Mouse (Mus musculus): ENCODE data around the gene Kcne1. TPM values are rescaled to one million over a fixed set of nuclear protein-coding genes. Genes with fewer than 3 reads are reported as not detected.

Kcne1 gene
- polyA plus RNA-seq, 1 experiment: not detected

- WGBS: 42% methylated on average over 9 of the region's 9 CpGs
- DNase-seq (ENCODE audit: low read depth, low spot score): no peak
Measured at GRCm38 (mm10) chr16:92358734-92359133, 534 bp downstream of the Kcne1 start.

GRCm38 (mm10) chr16:92357566-92357965 lies 1.7 kb downstream of the Kcne1 start:
- 82% methylated on average over 10 of the region's 10 CpGs for WGBS
- no peak for DNase-seq (ENCODE audit: low read depth, low spot score)

- WGBS: 75% methylated on average over 9 of the region's 9 CpGs
- DNase-seq (ENCODE audit: low read depth, low spot score): no peak
Measured at GRCm38 (mm10) chr16:92357023-92357422, 2.2 kb downstream of the Kcne1 start.

GRCm38 (mm10) chr16:92355982-92356381 lies 3.3 kb downstream of the Kcne1 start:
- DNase-seq (ENCODE audit: low read depth, low spot score): no peak
- WGBS: 78% methylated on average over 11 of the region's 11 CpGs

GRCm38 (mm10) chr16:92355366-92355765 lies 3.9 kb downstream of the Kcne1 start:
- no peak for DNase-seq (ENCODE audit: low read depth, low spot score)
- WGBS: 61% methylated on average over 5 of the region's 5 CpGs

- 72% methylated on average over 2 of the region's 2 CpGs for WGBS
- no peak for DNase-seq (ENCODE audit: low read depth, low spot score)
Measured at GRCm38 (mm10) chr16:92353897-92354296, 5.4 kb downstream of the Kcne1 start.

- no peak for DNase-seq (ENCODE audit: low read depth, low spot score)
- WGBS: 88% methylated on average over 12 of the region's 12 CpGs
Measured at GRCm38 (mm10) chr16:92353295-92353694, 6.0 kb downstream of the Kcne1 start.

GRCm38 (mm10) chr16:92348941-92349340 lies 10.3 kb downstream of the Kcne1 start:
- 48% methylated on average over 12 of the region's 12 CpGs for WGBS
- no peak for DNase-seq (ENCODE audit: low read depth, low spot score)

GRCm38 (mm10) chr16:92346297-92346916 lies 12.9 kb downstream of the Kcne1 start:
- 81% methylated on average over 13 of the region's 13 CpGs for WGBS
- DNase-seq (ENCODE audit: low read depth, low spot score): no peak

GRCm38 (mm10) chr16:92345177-92345576 lies 14.1 kb downstream of the Kcne1 start:
- WGBS: 53% methylated on average over 11 of the region's 11 CpGs
- DNase-seq (ENCODE audit: low read depth, low spot score): no peak

- 24% methylated on average over 27 of the region's 27 CpGs for WGBS
- DNase-seq (ENCODE audit: low read depth, low spot score): peak; percentile 42
Measured at GRCm38 (mm10) chr16:92340612-92341511, 18.4 kb downstream of the Kcne1 start.

- WGBS: 5% methylated on average over 9 of the region's 9 CpGs
- peak; percentile 42 for DNase-seq (ENCODE audit: low read depth, low spot score)
Measured at GRCm38 (mm10) chr16:92336280-92336679, 23.0 kb downstream of the Kcne1 start.

GRCm38 (mm10) chr16:92334600-92334999 lies 24.7 kb downstream of the Kcne1 start:
- 58% methylated on average over 9 of the region's 9 CpGs for WGBS
- no peak for DNase-seq (ENCODE audit: low read depth, low spot score)

- 79% methylated on average over 5 of the region's 5 CpGs for WGBS
- no peak for DNase-seq (ENCODE audit: low read depth, low spot score)
Measured at GRCm38 (mm10) chr16:92330966-92331365, 28.3 kb downstream of the Kcne1 start.

GRCm38 (mm10) chr16:92327911-92328310 lies 31.4 kb downstream of the Kcne1 start:
- 77% methylated on average over 10 of the region's 10 CpGs for WGBS
- DNase-seq (ENCODE audit: low read depth, low spot score): no peak

- WGBS: 82% methylated on average over 1 of the region's 1 CpGs
- DNase-seq (ENCODE audit: low read depth, low spot score): no peak
Measured at GRCm38 (mm10) chr16:92325062-92325406, 34.2 kb downstream of the Kcne1 start.

- DNase-seq (ENCODE audit: low read depth, low spot score): no peak
- 49% methylated on average over 7 of the region's 7 CpGs for WGBS
Measured at GRCm38 (mm10) chr16:92324309-92325061, 34.8 kb downstream of the Kcne1 start.

GRCm38 (mm10) chr16:92321341-92321740 lies 37.9 kb downstream of the Kcne1 start, which contains the start of gene Fam243:
Gene Fam243, minus strand, starts transcription at chr16:92321441.
- 90% methylated on average over 8 of the region's 8 CpGs for WGBS
- no peak for DNase-seq (ENCODE audit: low read depth, low spot score)

GRCm38 (mm10) chr16:92320361-92320760 lies 38.9 kb downstream of the Kcne1 start:
- no peak for DNase-seq (ENCODE audit: low read depth, low spot score)
- 70% methylated on average over 3 of the region's 3 CpGs for WGBS

- DNase-seq (ENCODE audit: low read depth, low spot score): no peak
- 65% methylated on average over 20 of the region's 20 CpGs for WGBS
Measured at GRCm38 (mm10) chr16:92319353-92320109, 39.7 kb downstream of the Kcne1 start.
